Mouse (Mus musculus) left cerebral cortex, adult 18-20 months (tissue): ENCODE measurements around the gene Mospd3. TPM values are rescaled to one million over a fixed set of nuclear protein-coding genes. Genes with fewer than 3 reads are reported as not detected.
A peak's percentile ranks its signal among the peaks of the same experiment; 100 is the strongest.
"Not testable (repeated sequence)": the region's sequence is repeated elsewhere in the genome, so short reads cannot be mapped to it uniquely, and the experiment has no call there.

ENCODE experiments used
- DNase-seq, 2 experiments: peaks; one replicate each; pipeline ENCODE4 v3.0.0; 2021 to 2022; ENCODE audit warnings: low spot score in 2 of 2, mixed read lengths in 1 of 2
- total RNA-seq, 2 experiments: library from RNA; stranded (reverse); gene quantifications; 2 replicates each; pipeline ENCODE4 v1.2.3; 2021

The Mospd3 gene
- total RNA-seq, 2 experiments from 2014 or later, result 23.0 to 24.6 TPM

- DNase-seq, result no peak
These were observed 23.2 kb upstream of the Mospd3 start for GRCm38 (mm10) chr5:137623937-137624530.

DNA sequence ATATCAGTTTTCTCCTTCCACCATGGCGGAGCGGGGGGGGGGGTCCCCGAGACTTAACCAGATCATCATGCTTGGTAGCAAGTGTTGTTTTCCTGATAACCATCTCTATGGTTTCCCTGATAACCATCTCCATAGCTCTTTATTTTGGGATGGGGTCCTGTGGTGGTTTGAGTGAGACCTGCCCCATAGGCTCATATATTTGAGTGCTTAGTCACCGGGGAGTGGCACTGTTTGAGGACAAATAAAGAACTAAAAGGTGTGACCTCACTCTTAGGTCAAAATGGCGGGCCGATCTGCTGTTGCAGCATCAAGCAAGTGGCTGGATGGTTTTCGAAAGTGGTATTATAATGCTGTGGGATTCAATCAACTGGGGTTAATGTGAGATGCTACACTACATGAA lies 14.5 kb upstream of the Mospd3 start:
- DNase-seq, result no peak

DNA sequence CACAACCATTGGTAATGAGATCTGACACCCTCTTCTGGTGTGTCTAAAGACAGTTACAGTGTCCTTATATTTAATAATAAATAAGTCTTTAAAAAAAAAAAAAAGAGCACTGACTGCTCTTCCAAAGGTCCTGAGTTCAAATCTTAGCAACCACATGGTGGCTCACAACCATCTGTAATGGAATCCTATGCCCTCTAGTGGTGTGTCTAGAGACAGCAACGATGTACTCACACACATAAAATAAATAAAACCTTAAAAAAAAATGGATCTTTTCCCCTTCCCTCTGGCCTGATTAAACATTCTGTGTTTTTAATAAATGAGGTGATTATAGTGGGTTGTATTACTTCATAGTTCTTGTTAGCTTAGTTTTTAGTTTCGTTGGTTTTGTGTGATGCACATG lies 14.1 kb upstream of the Mospd3 start:
- not testable (repeated sequence) for DNase-seq

GRCm38 (mm10) chr5:137613550-137613949 lies 12.7 kb upstream of the Mospd3 start, which contains the start of gene Pcolce:
Gene Pcolce (minus strand): TSS chr5:137613784.
- DNase-seq, result no peak

DNA sequence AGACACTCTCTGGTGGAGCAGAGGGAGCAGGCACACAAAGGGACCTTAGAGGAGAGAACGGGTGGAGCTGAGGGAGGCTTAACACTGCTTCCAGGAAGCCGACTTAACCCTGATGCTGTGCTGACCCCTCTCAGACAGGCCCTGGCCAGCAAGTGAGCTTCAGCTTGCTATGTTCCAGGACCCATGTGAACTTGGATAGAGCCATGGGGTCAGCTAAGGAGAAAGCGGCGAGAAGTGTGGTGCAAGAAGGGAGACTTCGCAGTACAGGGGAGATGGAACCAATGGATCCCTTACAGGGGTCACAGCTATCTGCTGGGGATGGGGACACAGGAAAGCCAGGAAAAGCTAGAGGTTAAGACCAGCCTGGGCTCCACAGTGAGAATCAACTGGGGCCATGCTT lies 12.2 kb upstream of the Mospd3 start:
- no peak for DNase-seq

GRCm38 (mm10) chr5:137611245-137611602 lies 10.4 kb upstream of the Mospd3 start:
- no peak for DNase-seq

DNA sequence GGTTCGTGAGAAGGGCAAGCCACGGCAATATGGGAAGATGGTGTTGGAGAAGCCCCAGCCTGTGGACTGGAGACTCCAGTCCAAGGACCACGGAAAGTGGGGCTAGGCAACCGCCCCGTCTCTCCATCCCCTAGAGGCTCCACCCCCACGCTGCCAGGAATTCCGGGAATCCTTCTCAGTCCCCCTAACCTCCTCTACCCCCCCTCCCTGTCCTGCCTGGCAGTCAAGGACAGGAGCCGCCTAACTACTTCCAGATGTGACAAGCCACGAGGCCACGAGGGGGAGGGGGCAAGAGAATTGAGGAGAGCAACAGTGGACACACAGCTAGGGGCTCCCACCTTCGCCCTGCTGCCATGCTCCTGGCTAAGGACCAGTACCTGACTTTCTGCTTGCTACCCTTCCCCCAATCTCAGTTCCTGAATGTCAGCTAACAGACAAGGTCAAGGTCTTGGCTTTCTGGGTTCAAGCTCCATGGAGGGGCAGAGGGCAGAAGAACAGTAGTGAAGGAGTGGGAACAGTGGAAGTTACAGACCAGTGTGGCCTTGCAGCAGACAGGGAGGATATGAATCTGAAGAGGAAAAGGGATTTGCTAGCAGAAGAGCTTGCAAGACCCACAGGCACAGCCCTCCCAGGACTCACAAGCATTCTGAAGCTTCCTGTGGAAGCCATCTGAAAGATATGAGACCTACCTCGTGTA lies 9.8 kb upstream of the Mospd3 start:
- DNase-seq, result no peak

- DNase-seq, result no peak
These were observed 9.2 kb upstream of the Mospd3 start for GRCm38 (mm10) chr5:137610056-137610455.

GRCm38 (mm10) chr5:137609292-137609691 lies 8.4 kb upstream of the Mospd3 start:
- no peak for DNase-seq

DNA sequence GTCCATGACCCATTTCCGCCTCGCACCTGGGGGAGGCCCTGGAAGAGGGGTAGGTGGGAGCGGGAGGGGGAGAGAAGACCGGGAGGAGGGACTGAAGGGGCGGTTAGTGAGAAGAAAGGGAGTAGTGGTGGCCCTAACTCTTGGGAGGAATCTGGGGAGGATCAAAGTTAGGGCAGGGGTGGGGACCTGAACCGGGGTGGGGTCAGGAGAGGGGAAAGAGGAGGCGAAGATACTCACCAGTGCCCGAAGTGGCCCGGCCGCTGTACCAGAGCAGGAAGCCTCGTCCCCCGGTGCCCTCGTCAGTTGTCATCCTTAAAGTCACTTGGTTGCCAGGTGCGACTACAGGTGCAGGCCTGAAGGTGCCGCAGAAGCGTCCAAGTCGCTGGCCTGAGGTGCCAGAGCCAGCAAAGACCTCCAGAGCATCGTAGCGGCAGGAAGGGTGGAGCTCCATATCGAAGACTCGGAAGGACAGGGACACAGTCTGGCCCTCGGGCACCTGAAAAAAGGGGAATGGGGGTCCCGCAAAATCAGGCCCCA lies 7.9 kb upstream of the Mospd3 start:
- no peak for DNase-seq

GRCm38 (mm10) chr5:137607860-137608653 lies 7.2 kb upstream of the Mospd3 start:
- no peak for DNase-seq

DNA sequence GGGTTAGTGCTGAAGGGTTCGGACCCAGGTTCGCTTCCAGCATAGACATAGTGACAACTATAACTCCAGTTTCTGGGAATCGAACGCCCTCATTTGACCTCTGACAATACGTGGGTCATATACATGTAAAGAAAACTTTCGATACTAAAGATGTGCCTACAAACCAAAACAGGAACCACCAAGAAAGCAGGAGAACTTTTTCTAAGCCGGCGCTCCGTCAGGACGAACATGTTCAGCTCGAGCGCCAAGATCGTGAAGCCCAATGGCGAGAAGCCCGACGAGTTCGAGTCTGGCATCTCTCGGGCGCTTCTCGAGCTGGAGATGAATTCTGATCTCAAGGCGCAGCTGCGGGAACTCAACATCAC lies 489 bp upstream of the Mospd3 start:
- no peak for DNase-seq

GRCm38 (mm10) chr5:137600281-137600618 lies 608 bp downstream of the Mospd3 start:
- DNase-seq, result no peak

- no peak for DNase-seq
These were observed 1.3 kb downstream of the Mospd3 start for GRCm38 (mm10) chr5:137599600-137599999.

- DNase-seq, result no peak
These were observed 2.6 kb downstream of the Mospd3 start for GRCm38 (mm10) chr5:137598100-137598826.

- DNase-seq, result no peak
These were observed 3.2 kb downstream of the Mospd3 start for GRCm38 (mm10) chr5:137597625-137598024.

DNA sequence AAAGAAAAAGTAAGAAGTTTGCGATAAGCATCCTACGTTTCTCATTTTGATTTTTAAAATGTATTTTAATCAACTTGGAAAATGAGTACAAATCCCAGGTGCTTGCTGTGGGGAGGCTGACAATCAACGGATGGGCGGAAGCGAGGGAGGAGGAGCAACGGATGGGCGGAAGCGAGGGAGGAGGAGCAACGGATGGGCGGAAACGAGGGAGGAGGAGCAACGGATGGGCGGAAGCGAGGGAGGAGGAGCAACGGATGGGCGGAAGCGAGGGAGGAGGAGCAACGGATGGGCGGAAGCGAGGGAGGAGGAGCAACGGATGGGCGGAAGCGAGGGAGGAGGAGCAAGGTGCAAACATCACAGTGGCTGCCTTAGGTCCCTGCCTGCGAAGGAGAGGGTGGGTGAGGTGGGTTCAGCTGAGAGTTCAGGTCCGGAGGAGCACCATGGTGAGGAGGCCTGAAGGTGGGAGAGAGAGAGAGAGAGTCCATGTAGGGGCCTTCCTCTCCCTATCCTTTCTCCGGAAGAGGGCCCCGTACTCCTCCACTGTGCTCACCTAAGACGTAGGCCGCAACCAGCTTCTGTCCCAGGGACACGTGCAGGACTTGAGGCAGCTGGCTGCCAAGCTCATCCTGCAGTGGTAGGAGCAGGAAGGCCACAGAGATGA lies 4.1 kb downstream of the Mospd3 start:
- DNase-seq, result no peak

DNA sequence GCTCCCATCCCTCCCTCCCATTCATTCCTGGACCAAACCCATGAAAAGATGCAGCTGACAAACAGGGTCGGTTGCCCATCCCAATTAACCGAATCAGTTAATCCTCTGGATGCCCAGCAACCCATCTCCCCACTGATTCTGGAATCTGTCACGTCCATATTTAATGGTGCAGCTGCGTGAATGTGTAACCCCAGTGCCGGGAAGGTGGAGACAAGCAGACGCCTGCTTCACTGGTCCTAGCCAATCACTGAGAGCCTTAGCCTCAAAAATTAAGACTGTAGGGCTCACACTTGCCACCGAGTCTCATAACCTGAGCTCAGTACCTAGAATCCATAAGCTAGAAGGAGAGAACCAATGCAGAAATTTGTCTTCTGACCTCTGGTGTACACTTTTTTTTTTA lies 4.9 kb downstream of the Mospd3 start:
- no peak for DNase-seq

- no peak for DNase-seq
These were observed 10.4 kb downstream of the Mospd3 start for GRCm38 (mm10) chr5:137590507-137590906.

GRCm38 (mm10) chr5:137584976-137585375 lies 15.9 kb downstream of the Mospd3 start:
- DNase-seq, result peak; percentile 71 to 75

DNA sequence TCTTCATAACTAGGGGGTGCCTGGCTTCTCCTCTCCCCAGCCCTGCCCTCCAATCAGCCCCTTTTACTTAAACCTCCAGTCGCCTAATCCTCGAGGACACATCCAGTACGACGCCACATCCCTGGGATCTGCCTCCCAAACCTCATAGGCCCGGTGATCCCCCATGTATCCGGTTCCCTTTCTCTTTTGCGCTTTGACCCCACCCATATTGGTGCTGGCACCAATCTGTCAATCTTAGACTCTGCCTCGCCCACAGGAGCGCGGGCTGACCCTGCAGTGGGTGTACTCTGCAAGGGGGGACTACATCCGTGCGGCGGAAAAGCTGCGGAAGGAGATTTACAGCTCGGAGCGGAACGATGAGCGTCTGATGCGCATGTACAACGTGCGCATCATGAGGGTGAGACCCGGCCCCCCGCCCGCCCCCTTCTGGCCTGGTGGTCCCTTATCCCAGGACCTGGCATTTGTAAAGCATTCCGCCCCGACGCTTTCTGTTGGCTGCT lies 17.1 kb downstream of the Mospd3 start:
- DNase-seq, result peak; percentile 19 to 25
